Mouse (Mus musculus) adrenal gland, adult 2 months (tissue): ENCODE measurements around the gene Taar8a. TPM values are rescaled to one million over a fixed set of nuclear protein-coding genes. Genes with fewer than 3 reads are reported as not detected.

Experiments used
- polyA plus RNA-seq: library from polyadenylated mRNA; depleted of rRNA; stranded (reverse); fragments of >200 nt; gene quantifications from 2 replicates; pipeline ENCODE4 v1.2.3, GENCODE M21; 2012; rRNA removed
- total RNA-seq, 2 experiments: library from RNA; stranded (reverse); gene quantifications; 2 replicates each; pipeline ENCODE4 v1.2.3; 2021

Gene Taar8a
- total and polyA plus RNA-seq, 3 experiments, result not detected

Other genes with a start within 250 kb of the Taar8a start
- gene Vnn3, start 225.0 kb upstream of the Taar8a start, total RNA-seq, result 10 to 100 TPM in 1 of 2 experiments, 1 to 10 TPM in 1; 6.1 to 57.5 TPM
- 20.1 and 46.8 TPM in 2 replicates for gene Vnn3, start 225.0 kb upstream of the Taar8a start, polyA plus RNA-seq
- 10 to 100 TPM; 22.7 to 49.8 TPM for gene Vnn1, start 181.8 kb upstream of the Taar8a start, total RNA-seq
- gene Vnn1, start 181.8 kb upstream of the Taar8a start, polyA plus RNA-seq, result 13.8 and 19.2 TPM in 2 replicates
- gene Taar1, start 156.1 kb upstream of the Taar8a start, total RNA-seq, result not detected
- gene Taar1, start 156.1 kb upstream of the Taar8a start, polyA plus RNA-seq, result not detected in 2 replicates
- gene Taar2, start 137.9 kb upstream of the Taar8a start, total RNA-seq, result not detected
- gene Taar2, start 137.9 kb upstream of the Taar8a start, polyA plus RNA-seq, result not detected in 2 replicates
- not detected for gene Taar3, start 126.9 kb upstream of the Taar8a start, total RNA-seq
- not detected in 2 replicates for gene Taar3, start 126.9 kb upstream of the Taar8a start, polyA plus RNA-seq
- not detected for gene Taar4, start 116.0 kb upstream of the Taar8a start, total RNA-seq
- gene Taar4, start 116.0 kb upstream of the Taar8a start, polyA plus RNA-seq, result not detected in 2 replicates
- gene Taar5, start 105.8 kb upstream of the Taar8a start, total RNA-seq, result not detected
- gene Taar5, start 105.8 kb upstream of the Taar8a start, polyA plus RNA-seq, result not detected in 2 replicates
- gene Taar6, start 90.9 kb upstream of the Taar8a start, total RNA-seq, result not detected
- not detected in 2 replicates for gene Taar6, start 90.9 kb upstream of the Taar8a start, polyA plus RNA-seq
- gene Taar7a, start 83.0 kb upstream of the Taar8a start, total RNA-seq, result not detected
- gene Taar7a, start 83.0 kb upstream of the Taar8a start, polyA plus RNA-seq, result not detected in 2 replicates
- gene Taar7b, start 76.6 kb upstream of the Taar8a start, total RNA-seq, result not detected
- gene Taar7b, start 76.6 kb upstream of the Taar8a start, polyA plus RNA-seq, result not detected in 2 replicates
- not detected for gene Taar7d, start 49.3 kb upstream of the Taar8a start, total RNA-seq
- not detected in 2 replicates for gene Taar7d, start 49.3 kb upstream of the Taar8a start, polyA plus RNA-seq
- not detected for gene Taar7e, start 38.9 kb upstream of the Taar8a start, total RNA-seq
- not detected in 2 replicates for gene Taar7e, start 38.9 kb upstream of the Taar8a start, polyA plus RNA-seq
- not detected for gene Taar7f, start 27.0 kb upstream of the Taar8a start, total RNA-seq
- not detected in 2 replicates for gene Taar7f, start 27.0 kb upstream of the Taar8a start, polyA plus RNA-seq
- not detected for gene Taar8b, start 15.8 kb downstream of the Taar8a start, total RNA-seq
- not detected in 2 replicates for gene Taar8b, start 15.8 kb downstream of the Taar8a start, polyA plus RNA-seq
- gene Taar8c, start 25.4 kb downstream of the Taar8a start, total RNA-seq, result not detected
- not detected in 2 replicates for gene Taar8c, start 25.4 kb downstream of the Taar8a start, polyA plus RNA-seq
- gene Taar9, start 33.0 kb downstream of the Taar8a start, total RNA-seq, result not detected
- gene Taar9, start 33.0 kb downstream of the Taar8a start, polyA plus RNA-seq, result not detected in 2 replicates
- gene Stx7, start 72.8 kb downstream of the Taar8a start, total RNA-seq, result 100 to 1,000 TPM; 115 to 182 TPM
- 48.7 and 66.3 TPM in 2 replicates for gene Stx7, start 72.8 kb downstream of the Taar8a start, polyA plus RNA-seq
- under 1 TPM in 1 of 2 experiments, not detected in 1; 0.10 TPM for gene Moxd1, start 147.0 kb downstream of the Taar8a start, total RNA-seq
- gene Moxd1, start 147.0 kb downstream of the Taar8a start, polyA plus RNA-seq, result 0.61 and 1.7 TPM in 2 replicates